Mouse (Mus musculus): ENCODE data around the gene Ctbp2. TPM values are rescaled to one million over a fixed set of nuclear protein-coding genes. Genes with fewer than 3 reads are reported as not detected.

Ctbp2 gene
- polyA plus RNA-seq, 1 experiment from 2014 or later, result 60.2 TPM

DNA sequence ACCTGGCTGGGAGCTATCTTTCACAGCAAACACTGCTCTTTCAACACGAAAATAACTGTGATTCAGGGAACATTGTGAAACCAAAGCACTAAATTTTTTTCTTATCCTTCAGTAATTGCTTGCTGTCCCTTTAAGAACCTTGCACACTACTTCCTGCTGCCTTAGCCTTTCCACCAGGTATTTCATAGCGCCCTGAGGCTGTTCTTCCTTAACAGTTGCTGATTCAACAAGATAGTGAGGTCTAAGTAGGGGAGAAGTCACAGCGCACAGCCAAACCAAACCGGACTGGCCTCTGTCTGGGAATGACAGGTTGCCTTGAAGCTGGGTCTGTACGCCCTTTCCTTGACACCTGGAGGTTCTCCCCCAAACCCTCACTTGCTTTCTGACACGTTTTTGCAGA lies 73.5 kb downstream of the Ctbp2 start:
- no peak overlapping the region for H3K4me3 ChIP-seq
- H3K9me3 ChIP-seq, result no peaks in the 10 kb centered on the region
- 84% methylated on average over 6 of the region's 6 CpGs for WGBS
- no peaks in the 10 kb centered on the region for H3K4me1 ChIP-seq
- no peaks in the 10 kb centered on the region for H3K36me3 ChIP-seq (replicated peaks)
- no peak for ATAC-seq (replicated peaks)
- no peaks in the 10 kb centered on the region for H3K27me3 ChIP-seq (replicated peaks)
- H3K9ac ChIP-seq, result no peak overlapping the region
- no peak overlapping the region for H3K4me2 ChIP-seq
- no peak overlapping the region for H3K27ac ChIP-seq

GRCm38 (mm10) chr7:133048085-133048630 lies 76.0 kb downstream of the Ctbp2 start:
- Histone ChIP-seq H3K27ac (no peak overlapping the region), H3K4me1 (no peaks in the 10 kb centered on the region), H3K4me3 (no peak overlapping the region), H3K36me3 (replicated peaks) (no peaks in the 10 kb centered on the region), H3K9ac (no peak overlapping the region), H3K27me3 (replicated peaks) (no peaks in the 10 kb centered on the region), H3K9me3 (no peaks in the 10 kb centered on the region), H3K4me2 (no peak overlapping the region)
- 76% methylated on average over 3 of the region's 3 CpGs for WGBS
- no peak for ATAC-seq (replicated peaks)

DNA sequence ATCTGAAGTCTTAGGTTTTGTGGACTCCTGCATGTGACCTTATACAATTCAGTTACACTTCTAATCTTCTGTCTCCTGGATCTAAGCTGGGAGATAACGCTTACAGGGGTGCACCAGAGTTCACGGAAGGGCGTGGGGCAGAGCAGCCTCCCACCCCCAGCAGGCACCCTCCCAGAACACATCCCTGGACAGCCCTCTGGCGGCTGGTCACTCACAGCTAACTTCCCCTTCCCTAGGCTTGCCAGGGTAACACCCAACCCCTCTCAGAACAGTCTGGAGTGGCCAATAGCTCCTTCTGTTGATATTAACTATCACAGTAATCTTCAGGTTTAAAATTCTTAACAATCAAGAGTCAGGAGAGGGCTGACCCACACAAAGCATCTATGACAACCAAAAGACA lies 76.9 kb downstream of the Ctbp2 start:
- Histone ChIP-seq H3K9me3 (no peaks in the 10 kb centered on the region), H3K36me3 (replicated peaks) (no peaks in the 10 kb centered on the region), H3K4me1 (no peaks in the 10 kb centered on the region), H3K27ac (no peak overlapping the region), H3K27me3 (replicated peaks) (no peaks in the 10 kb centered on the region), H3K4me2 (no peak overlapping the region), H3K9ac (no peak overlapping the region), H3K4me3 (no peak overlapping the region)
- no peak for ATAC-seq (replicated peaks)
- WGBS, result 88% methylated on average over 4 of the region's 4 CpGs

DNA sequence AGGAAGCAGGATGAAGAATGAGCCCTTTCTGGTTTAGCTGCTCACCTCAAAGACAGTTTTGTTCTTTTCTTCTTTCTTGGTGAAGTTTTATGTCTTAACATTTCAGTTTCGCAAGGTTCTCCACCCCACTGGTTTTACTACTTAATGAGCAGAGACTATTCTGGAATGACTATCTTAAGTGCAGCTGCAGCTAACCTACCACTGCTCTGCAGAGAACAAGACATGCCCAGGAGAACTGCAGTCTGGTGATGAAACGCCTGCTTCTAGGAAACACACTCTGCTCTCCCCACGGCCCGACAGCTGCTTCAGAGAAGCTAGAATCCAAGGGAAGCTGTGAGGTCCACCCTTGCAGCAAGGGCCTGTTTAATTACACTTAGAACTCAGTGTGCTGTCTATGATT lies 79.4 kb downstream of the Ctbp2 start:
- Histone ChIP-seq H3K27me3 (replicated peaks) (no peaks in the 10 kb centered on the region), H3K36me3 (replicated peaks) (no peaks in the 10 kb centered on the region), H3K9me3 (no peaks in the 10 kb centered on the region), H3K4me2 (no peak overlapping the region), H3K27ac (no peak overlapping the region), H3K4me1 (peaks cover 5% of the 10 kb centered on the region; the same call in 1 of the 2 replicates), H3K9ac (no peak overlapping the region), H3K4me3 (no peak overlapping the region)
- WGBS, result 85% methylated on average over 4 of the region's 4 CpGs
- ATAC-seq (replicated peaks), result no peak

DNA sequence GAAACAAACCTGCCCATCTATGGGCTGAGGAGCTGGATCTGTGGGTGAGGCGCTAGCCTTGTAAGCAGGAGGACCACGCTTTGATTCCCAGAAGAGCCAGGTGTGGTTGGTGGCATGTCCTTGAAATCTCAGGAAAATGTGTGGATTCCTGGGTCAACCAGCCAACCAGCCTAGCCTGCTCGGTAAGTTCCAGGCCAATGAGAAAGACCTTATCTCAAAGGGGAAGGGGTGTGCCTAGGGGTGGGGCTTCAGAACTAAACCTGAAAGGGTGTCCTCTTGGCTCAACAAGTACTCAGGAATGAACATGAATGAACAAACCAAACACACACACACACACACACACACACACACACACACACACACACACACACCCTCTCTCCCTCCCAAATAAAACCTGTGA lies 82.4 kb downstream of the Ctbp2 start:
- Histone ChIP-seq H3K27me3 (replicated peaks) (no peaks in the 10 kb centered on the region), H3K9ac (no peak overlapping the region), H3K4me3 (no peak overlapping the region), H3K36me3 (replicated peaks) (no peaks in the 10 kb centered on the region), H3K4me1 (peaks cover 8% of the 10 kb centered on the region; the same call in 1 of the 2 replicates), H3K9me3 (no peaks in the 10 kb centered on the region), H3K4me2 (no peak overlapping the region), H3K27ac (no peak overlapping the region)
- 79% methylated on average over 3 of the region's 3 CpGs for WGBS
- no peak for ATAC-seq (replicated peaks)

- Histone ChIP-seq H3K4me2 (no peak overlapping the region), H3K27me3 (replicated peaks) (no peaks in the 10 kb centered on the region), H3K36me3 (replicated peaks) (no peaks in the 10 kb centered on the region), H3K9me3 (no peaks in the 10 kb centered on the region), H3K4me3 (no peak overlapping the region), H3K4me1 (peaks cover 12% of the 10 kb centered on the region; the same call in 1 of the 2 replicates), H3K27ac (no peak overlapping the region), H3K9ac (no peak overlapping the region)
- 86% methylated on average over 3 of the region's 3 CpGs for WGBS
- ATAC-seq (replicated peaks), result no peak
Observed at GRCm38 (mm10) chr7:133040688-133041345, 83.3 kb downstream of the Ctbp2 start.

- Histone ChIP-seq H3K9me3 (no peaks in the 10 kb centered on the region), H3K4me2 (no peak overlapping the region), H3K4me1 (peaks cover 12% of the 10 kb centered on the region; the same call in 1 of the 2 replicates), H3K27me3 (replicated peaks) (no peaks in the 10 kb centered on the region), H3K9ac (no peak overlapping the region), H3K36me3 (replicated peaks) (no peaks in the 10 kb centered on the region), H3K27ac (no peak overlapping the region), H3K4me3 (no peak overlapping the region)
- no peak for ATAC-seq (replicated peaks)
- WGBS, result 76% methylated on average over 3 of the region's 3 CpGs
Observed at GRCm38 (mm10) chr7:133039556-133040255, 84.4 kb downstream of the Ctbp2 start.

GRCm38 (mm10) chr7:133037618-133038017 lies 86.5 kb downstream of the Ctbp2 start:
- ATAC-seq (replicated peaks), result no peak
- H3K4me2 ChIP-seq, result no peak overlapping the region
- 56% methylated on average over 4 of the region's 4 CpGs for WGBS
- peaks cover 28% of the 10 kb centered on the region for H3K4me1 ChIP-seq
- H3K27me3 ChIP-seq (replicated peaks), result no peaks in the 10 kb centered on the region
- no peaks in the 10 kb centered on the region for H3K36me3 ChIP-seq (replicated peaks)
- H3K9ac ChIP-seq, result no peak overlapping the region
- H3K27ac ChIP-seq, result no peak overlapping the region
- no peak overlapping the region for H3K4me3 ChIP-seq
- H3K9me3 ChIP-seq, result no peaks in the 10 kb centered on the region

GRCm38 (mm10) chr7:133037217-133037616 lies 86.9 kb downstream of the Ctbp2 start:
- WGBS, result 60% methylated on average over 5 of the region's 5 CpGs

DNA sequence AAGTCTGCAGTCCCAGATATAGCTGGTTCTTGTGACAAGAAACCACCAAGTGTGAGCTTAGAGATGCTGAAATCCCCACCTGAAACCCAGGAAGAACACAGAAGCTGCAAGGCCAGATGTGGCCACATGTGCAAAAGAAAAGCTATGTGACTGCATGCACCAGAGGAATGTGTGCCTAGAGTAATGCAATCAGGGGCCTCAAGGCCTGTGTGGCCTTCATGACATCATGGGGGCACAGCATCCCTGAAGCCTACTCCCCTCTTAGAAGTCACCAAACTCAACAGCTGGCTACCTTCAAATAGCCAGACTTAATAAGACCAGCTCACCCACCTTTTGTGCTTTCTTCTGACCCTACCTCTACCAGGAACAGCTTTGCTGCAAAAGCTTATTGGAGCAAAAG lies 88.3 kb downstream of the Ctbp2 start:
- H3K4me1 ChIP-seq, result peaks cover 28% of the 10 kb centered on the region
- no peak overlapping the region for H3K4me3 ChIP-seq
- H3K9ac ChIP-seq, result no peak overlapping the region
- no peaks in the 10 kb centered on the region for H3K27me3 ChIP-seq (replicated peaks)
- H3K4me2 ChIP-seq, result no peak overlapping the region
- no peaks in the 10 kb centered on the region for H3K9me3 ChIP-seq
- H3K27ac ChIP-seq, result no peak overlapping the region
- no peak for ATAC-seq (replicated peaks)
- no peaks in the 10 kb centered on the region for H3K36me3 ChIP-seq (replicated peaks)

More at GRCm38 (mm10) chr7:133037217-133037616, 86.9 kb downstream of the Ctbp2 start:
- Histone ChIP-seq H3K27ac (no peak overlapping the region), H3K9ac (no peak overlapping the region), H3K4me2 (no peak overlapping the region), H3K4me1 (peaks cover 28% of the 10 kb centered on the region), H3K36me3 (replicated peaks) (no peaks in the 10 kb centered on the region), H3K4me3 (no peak overlapping the region), H3K9me3 (no peaks in the 10 kb centered on the region), H3K27me3 (replicated peaks) (no peaks in the 10 kb centered on the region)
- ATAC-seq (replicated peaks), result no peak

DNA sequence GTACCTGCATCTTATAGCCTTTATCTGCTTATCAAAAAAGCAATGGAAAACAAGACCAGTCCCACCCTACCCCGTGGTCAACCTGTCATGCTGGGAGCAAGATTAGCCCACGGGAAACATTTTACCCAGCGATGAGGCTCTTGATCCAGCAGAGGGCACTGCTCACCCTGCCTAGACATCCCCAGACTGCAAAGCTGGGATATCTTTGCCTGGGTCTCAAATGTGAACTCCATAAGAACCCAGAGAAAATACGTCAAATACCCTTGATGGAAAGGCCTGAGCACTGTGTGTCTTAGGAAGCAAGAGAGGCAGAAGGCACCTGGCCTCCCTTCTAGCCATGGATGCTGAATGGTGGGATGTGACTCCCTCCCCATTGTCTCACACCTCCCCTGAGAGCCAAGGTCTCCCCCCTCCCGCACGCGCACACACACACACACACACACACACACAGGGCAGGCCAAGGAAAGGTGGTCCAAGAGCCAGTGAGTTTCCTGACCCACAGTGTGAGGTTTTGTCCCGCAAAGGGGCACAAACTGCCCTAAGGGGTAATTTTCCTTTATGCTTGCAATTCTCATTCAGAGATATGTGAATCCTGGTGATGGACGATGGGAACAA lies 91.5 kb downstream of the Ctbp2 start:
- Histone ChIP-seq H3K9me3 (no peaks in the 10 kb centered on the region), H3K4me1 (peaks cover 22% of the 10 kb centered on the region), H3K36me3 (replicated peaks) (no peaks in the 10 kb centered on the region), H3K27ac (no peak overlapping the region), H3K4me3 (no peak overlapping the region), H3K4me2 (no peak overlapping the region), H3K27me3 (replicated peaks) (no peaks in the 10 kb centered on the region), H3K9ac (no peak overlapping the region)
- peak; percentile 66 for ATAC-seq (replicated peaks)
- 36% methylated on average over 9 of the region's 9 CpGs for WGBS

DNA sequence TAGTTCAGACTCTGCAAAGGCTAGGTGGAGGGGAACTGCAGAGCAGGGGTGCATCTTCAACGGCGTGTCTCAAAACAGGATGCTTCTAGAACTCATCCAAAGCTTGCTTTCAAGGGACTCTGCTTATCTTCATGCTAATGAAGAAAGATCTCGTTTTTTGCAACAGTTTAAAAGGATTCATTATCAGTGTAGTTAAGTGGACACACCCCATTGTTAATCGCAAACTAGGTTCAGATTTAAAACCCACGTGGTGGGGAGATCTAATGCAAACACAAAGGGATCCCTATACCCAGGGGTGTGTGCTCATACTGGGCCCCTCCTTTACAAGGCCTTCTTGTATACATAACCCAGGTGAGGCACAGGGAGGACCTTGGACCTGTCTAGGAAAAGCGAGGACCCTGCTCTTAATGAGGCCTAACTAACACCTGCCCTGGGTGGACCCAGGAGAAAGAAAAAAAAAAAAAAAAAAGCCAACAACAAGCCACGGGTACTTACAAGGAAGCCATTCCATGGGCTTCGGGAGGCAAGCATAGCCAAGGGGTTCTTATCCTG lies 94.6 kb downstream of the Ctbp2 start:
- H3K4me1 ChIP-seq, result peaks cover 25% of the 10 kb centered on the region
- no peak overlapping the region for H3K4me2 ChIP-seq

More for the DNA sequence above, 94.6 kb downstream of the Ctbp2 start:
- Histone ChIP-seq H3K9me3 (no peaks in the 10 kb centered on the region), H3K27me3 (replicated peaks) (no peaks in the 10 kb centered on the region), H3K9ac (no peak overlapping the region), H3K4me3 (no peak overlapping the region), H3K36me3 (replicated peaks) (no peaks in the 10 kb centered on the region), H3K27ac (no peak overlapping the region)
- no peak for ATAC-seq (replicated peaks)
- 78% methylated on average over 8 of the region's 8 CpGs for WGBS
